ENCODE assay signal across 8 mouse cellular contexts in the genomic region with DNA sequence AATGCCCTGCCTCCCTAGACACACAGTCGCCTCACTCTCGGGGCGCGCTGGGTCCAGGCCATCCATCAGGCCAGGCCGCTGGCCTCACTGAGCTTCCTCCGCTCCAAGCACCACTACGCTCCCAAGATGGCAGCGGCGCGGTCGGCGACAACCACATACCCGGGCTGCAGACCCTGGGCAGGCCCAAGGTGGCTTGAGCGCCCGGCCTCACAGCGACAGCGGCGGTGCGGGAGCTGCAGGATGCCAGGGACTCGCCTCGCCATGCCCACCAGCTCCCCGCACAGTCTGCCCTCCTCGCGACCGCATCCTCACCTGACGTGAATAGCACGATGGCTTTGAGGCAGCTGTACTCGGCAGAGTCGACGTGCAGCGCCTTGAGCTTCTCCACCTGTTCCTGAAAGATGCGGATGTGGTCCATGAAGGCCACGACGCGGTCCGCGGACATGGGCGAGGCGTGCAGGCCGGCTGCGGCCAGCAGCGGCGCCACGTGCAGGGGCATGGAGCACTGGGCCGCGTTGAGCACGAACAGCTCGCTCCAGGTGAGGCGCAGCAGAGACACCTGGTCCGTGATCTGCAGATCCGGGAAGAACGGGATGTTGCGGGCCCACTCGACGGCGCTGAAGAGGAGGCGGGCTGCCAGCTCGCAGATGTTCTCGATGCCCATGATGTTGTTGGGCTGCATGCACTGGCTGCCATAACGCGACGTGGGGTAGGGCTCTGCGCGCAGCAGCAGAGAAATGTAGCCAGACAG. TPM values are rescaled to one million over a fixed set of nuclear protein-coding genes. Genes with fewer than 3 reads are reported as not detected.
DNase-seq lines count a peak whose midpoint lies in the region; ATAC-seq lines count a peak whose summit lies in the region.
"Had no signal": no experiment of that assay in that cellular context is flagged by ENCODE, and none has a peak within 500 bp of the region (broad histone marks: within the 10 kb centered on the region; RNA-seq: fewer than 3 reads in every experiment).

No protein-coding gene starts in this region.

- peak overlapping the region; percentile 79 for H3K9ac ChIP-seq in embryonic facial prominence, embryonic 13.5 days
- H3K9ac ChIP-seq in stomach, embryonic 14.5 days (replicated peaks; ENCODE audit: low read depth, low read length), result peak overlapping the region; percentile 80

- 2% methylated on average over 64 of the region's 64 CpGs for WGBS in embryonic facial prominence, embryonic 13.5 days
- WGBS in limb, embryonic 10.5 days, result 1% methylated on average over 64 of the region's 64 CpGs
- WGBS in stomach, embryonic 14.5 days, result 3% methylated on average over 64 of the region's 64 CpGs

- peak overlapping the region; percentile 81 for H3K27ac ChIP-seq in embryonic facial prominence, embryonic 13.5 days
- H3K27ac ChIP-seq in limb, embryonic 10.5 days, result peak overlapping the region; percentile 87
- H3K27ac ChIP-seq in stomach, embryonic 14.5 days (ENCODE audit: low read length), result peak overlapping the region; percentile 74

- ATAC-seq in embryonic facial prominence, embryonic 13.5 days (ENCODE audit: insufficient number of reproducible peaks, insufficient read depth, low FRiP score, low TSS enrichment, low read depth), result no peak
- no peak for ATAC-seq in stomach, embryonic 14.5 days (ENCODE audit: insufficient number of reproducible peaks, insufficient read depth, low FRiP score, low read depth)

- peak; percentile 55 to 61 for DNase-seq in layer of hippocampus, postnatal 25 days (ENCODE audit: extremely low spot score in 1 of 2, low spot score in 1 of 2)
- no peak for DNase-seq in layer of hippocampus, adult 8-10 months (ENCODE audit: low spot score in 2 of 2)
- DNase-seq in brain, adult 2 months (ENCODE audit: low read depth, low spot score), result peak; percentile 67
- DNase-seq in limb, embryonic 10.5 days (ENCODE audit: low spot score), result peak; percentile 70
- DNase-seq in thymus, postnatal 0 days (ENCODE audit: low spot score), result no peak

- peak overlapping the region; percentile 88 for H3K4me2 ChIP-seq in embryonic facial prominence, embryonic 13.5 days
- H3K4me2 ChIP-seq in stomach, embryonic 14.5 days (replicated peaks; ENCODE audit: low read depth, low read length), result peak overlapping the region; percentile 60

- H3K27me3 ChIP-seq in embryonic facial prominence, embryonic 13.5 days, result peaks cover 92% of the 10 kb centered on the region
- H3K27me3 ChIP-seq in limb, embryonic 10.5 days (ENCODE audit: low read depth, poor library complexity, severe bottlenecking), result peaks cover 65% of the 10 kb centered on the region
- H3K27me3 ChIP-seq in stomach, embryonic 14.5 days (ENCODE audit: control insufficient read depth, insufficient read depth, low read length), result no peaks in the 10 kb centered on the region

- peak overlapping the region; percentile 47 for H3K4me3 ChIP-seq in embryonic facial prominence, embryonic 13.5 days
- H3K4me3 ChIP-seq in limb, embryonic 10.5 days, result peak overlapping the region; percentile 88
- H3K4me3 ChIP-seq in stomach, embryonic 14.5 days (ENCODE audit: low read depth, low read length), result peak overlapping the region; percentile 81

- no peaks in the 10 kb centered on the region for H3K36me3 ChIP-seq in embryonic facial prominence, embryonic 13.5 days
- peaks cover 18% of the 10 kb centered on the region for H3K36me3 ChIP-seq in limb, embryonic 10.5 days
- H3K36me3 ChIP-seq in stomach, embryonic 14.5 days (ENCODE audit: control insufficient read depth, insufficient read depth, low read length), result peaks cover 8% of the 10 kb centered on the region; the same call in 1 of the 2 replicates

- H3K4me1 ChIP-seq in embryonic facial prominence, embryonic 13.5 days, result peaks cover 17% of the 10 kb centered on the region
- H3K4me1 ChIP-seq in limb, embryonic 10.5 days, result peaks cover 38% of the 10 kb centered on the region
- peaks cover 4% of the 10 kb centered on the region; the same call in 1 of the 2 replicates for H3K4me1 ChIP-seq in stomach, embryonic 14.5 days (ENCODE audit: control insufficient read depth, insufficient read depth, low read length)

- no peaks in the 10 kb centered on the region for H3K9me3 ChIP-seq in embryonic facial prominence, embryonic 13.5 days
- no peaks in the 10 kb centered on the region for H3K9me3 ChIP-seq in limb, embryonic 10.5 days (replicated peaks)
- H3K9me3 ChIP-seq in stomach, embryonic 14.5 days (ENCODE audit: control insufficient read depth, low read depth, low read length), result no peaks in the 10 kb centered on the region

RNA-seq across cellular contexts. Expression of gene Nr2f1, which starts 4.5 kb away (rescaled TPM):
- 10 to 100 TPM; 90.8 to 98.5 TPM for total RNA-seq in layer of hippocampus, postnatal 25 days (2021)
- 10 to 100 TPM; 75.7 to 85.1 (median 81.4) TPM for total RNA-seq in layer of hippocampus, adult 8-10 months (2022)
- 14.1 and 15.8 TPM in 2 replicates for polyA plus RNA-seq in embryonic facial prominence, embryonic 13.5 days (2015; fragmentation: Nextera tagmentation; extraction: Ambion mirVana)
- polyA plus RNA-seq in limb, embryonic 10.5 days (2016; fragmentation: Nextera tagmentation; extraction: Ambion mirVana), result 18.2 and 19.6 TPM in 2 replicates
- polyA plus RNA-seq in stomach, embryonic 14.5 days (2014; fragmentation: Nextera tagmentation; extraction: Ambion mirVana), result 30.1 and 31.4 TPM in 2 replicates
- polyA plus RNA-seq in thymus, postnatal 0 days (2015; fragmentation: Nextera tagmentation; extraction: Ambion mirVana), result 1.1 and 1.5 TPM in 2 replicates
- total RNA-seq: neutrophil, adult 5-6 weeks had no signal

Comparison
In these comparisons a context has a peak if more than half of its experiments do, and no peak if none do; other contexts are left out.
1. DNase-seq: peak in layer of hippocampus, postnatal 25 days (2 of 2), brain, adult 2 months (single experiment) and limb, embryonic 10.5 days (single experiment); none in layer of hippocampus, adult 8-10 months (0 of 2) and thymus, postnatal 0 days (single experiment).
2. Peak in every context shown above with its lines, with median percentiles within 50 percentile points of each other: H3K27ac ChIP-seq and H3K4me3 ChIP-seq.